Mouse (Mus musculus) heart, adult 2 months (tissue): Measurements from ENCODE around the gene Smg6.

Experiments
- CTCF ChIP-seq: fragments of 200-600 bp; IDR thresholded peaks from 2 replicates; pipeline ENCODE4 v1.8.1; 2022; ENCODE audit warnings: antibody characterized with exemption, mild to moderate bottlenecking, moderate library complexity
- POLR2A ChIP-seq: fragments of 200-500 bp; IDR thresholded peaks from 2 replicates; pipeline ENCODE4 v1.6.1; 2011; ENCODE audit warnings: mild to moderate bottlenecking, low read depth, low read length, control low read depth; ENCODE audit not compliant: insufficient read depth

DNA sequence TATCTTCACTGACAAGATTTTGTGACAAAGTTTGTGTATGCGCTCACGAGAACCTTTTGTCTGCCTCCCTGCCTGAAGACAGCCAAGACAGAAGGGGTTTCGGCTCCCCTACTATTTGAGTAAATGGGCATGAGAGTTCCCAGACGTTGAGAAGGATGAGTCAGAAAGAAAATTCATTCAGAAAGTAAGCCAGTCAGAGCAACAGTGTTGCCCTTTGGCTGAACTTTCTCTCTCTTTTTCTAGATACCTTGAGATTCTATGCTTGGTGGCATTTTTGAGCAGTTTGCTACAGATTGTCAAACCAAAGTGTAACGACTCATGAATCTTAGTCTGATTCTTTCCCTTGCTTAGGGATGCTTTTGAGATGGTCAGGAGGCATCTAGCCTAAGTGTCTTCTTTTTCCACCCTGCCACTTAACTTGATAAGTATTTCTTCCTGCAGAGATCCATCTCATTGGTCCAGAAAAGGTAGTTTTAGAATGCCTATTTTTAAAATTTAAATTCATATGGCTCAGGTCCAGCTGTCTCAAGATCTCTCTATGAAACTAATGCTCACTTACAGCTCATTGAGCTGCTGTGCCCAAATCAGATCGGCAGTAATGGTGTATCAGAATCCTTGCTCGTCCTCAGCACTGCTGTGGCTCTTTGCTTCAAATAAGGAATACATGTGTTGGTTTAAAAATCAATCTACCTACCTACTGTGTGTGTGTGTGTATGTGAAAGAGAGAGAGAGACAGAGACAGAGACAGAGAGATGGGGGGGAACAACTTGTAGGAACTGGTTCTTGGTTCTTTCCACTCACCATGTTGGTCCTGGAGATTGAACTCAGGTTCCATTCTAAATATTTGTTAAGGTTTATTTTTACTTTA lies 47.9 kb downstream of the Smg6 start:
- TF ChIP-seq CTCF (no peak), POLR2A (no peak)
